Mouse (Mus musculus) liver, embryonic 16.5 days (tissue): ENCODE data around the gene Sap30. TPM values are rescaled to one million over a fixed set of nuclear protein-coding genes. Genes with fewer than 3 reads are reported as not detected.
"Not testable (repeated sequence)": the region's sequence is repeated elsewhere in the genome, so short reads cannot be mapped to it uniquely, and the experiment has no call there.

Experiments used
- ATAC-seq: fragments of 200-750 bp; cut with Nextera tagmentation; 2 replicates; pipeline ENCODE4 v1.8.0; 2017; ENCODE audit warnings: low read depth, mild to moderate bottlenecking, moderate number of reproducible peaks, moderate library complexity
- H3K27ac ChIP-seq: fragments of 300-500 bp; sonication (generic); 2 replicates; pipeline ENCODE4 v1.5.1; 2014; ENCODE audit warnings: mild to moderate bottlenecking, low read length
- H3K27me3 ChIP-seq: fragments of 300-500 bp; sonication (generic); 2 replicates; pipeline ENCODE4 v1.6.1; 2014; ENCODE audit warnings: low read depth, low read length, mixed read lengths; ENCODE audit not compliant: control insufficient read depth, insufficient read depth
- H3K36me3 ChIP-seq: fragments of 300-500 bp; sonication (generic); 2 replicates; pipeline ENCODE4 v1.6.1; 2014; ENCODE audit warnings: mild to moderate bottlenecking; ENCODE audit not compliant: control insufficient read depth, insufficient read depth
- H3K4me1 ChIP-seq: fragments of 300-500 bp; sonication (generic); 2 replicates; pipeline ENCODE4 v1.6.1; 2014; ENCODE audit warnings: low read depth, low read length, mixed read lengths; ENCODE audit not compliant: control insufficient read depth
- H3K4me2 ChIP-seq: fragments of 300-500 bp; sonication (generic); 2 replicates; pipeline ENCODE4 v1.6.1; 2014; ENCODE audit warnings: low read depth, low read length, mixed read lengths
- H3K4me3 ChIP-seq: fragments of 300-500 bp; sonication (generic); 2 replicates; pipeline ENCODE4 v1.5.1; 2014; ENCODE audit warnings: low read depth, mild to moderate bottlenecking, low read length
- H3K9ac ChIP-seq: fragments of 300-500 bp; sonication (generic); 2 replicates; pipeline ENCODE4 v1.6.1; 2014; ENCODE audit warnings: low read depth, low read length
- H3K9me3 ChIP-seq: fragments of 300-500 bp; sonication (generic); replicated peaks from 2 replicates; pipeline ENCODE4 v1.6.1; 2016; ENCODE audit warnings: low read length; ENCODE audit not compliant: control insufficient read depth
- WGBS: fragments of 180-500 bp; shearing (Covaris S2); extraction: QIAGEN DNeasy Blood & Tissue Kit; methylation state at CpG from one replicate; pipeline ENCODE4 v1.1.7; 2014; ENCODE audit not compliant: insufficient replicate concordance; 5-methylcytosine and 5-hydroxymethylcytosine counted together
- polyA plus RNA-seq: library from polyadenylated mRNA; unstranded; fragments of >200 nt; fragmentation: Nextera tagmentation; extraction: Ambion mirVana; gene quantifications from 2 replicates; pipeline ENCODE4 v1.2.1, GENCODE M21; 2015

Gene Sap30
- polyA plus RNA-seq, 1 experiment from 2014 or later = 9.6 TPM

GRCm38 (mm10) chr8:57457942-57458341, 29.7 kb downstream of the Sap30 start:
- Histone ChIP-seq H3K4me3 (no peak overlapping the region), H3K4me1 (no peaks in the 10 kb centered on the region)
- 60% methylated on average over 3 of the region's 3 CpGs for WGBS

GRCm38 (mm10) chr8:57457152-57457551, 30.5 kb downstream of the Sap30 start:
- Histone ChIP-seq H3K36me3 (no peaks in the 10 kb centered on the region), H3K9me3 (no peaks in the 10 kb centered on the region), H3K9ac (no peak overlapping the region), H3K4me3 (no peak overlapping the region), H3K27me3 (no peaks in the 10 kb centered on the region), H3K27ac (no peak overlapping the region), H3K4me2 (no peak overlapping the region), H3K4me1 (no peaks in the 10 kb centered on the region)
- no peak for ATAC-seq
- 75% methylated on average over 6 of the region's 6 CpGs for WGBS

More at GRCm38 (mm10) chr8:57457942-57458341, 29.7 kb downstream of the Sap30 start:
- Histone ChIP-seq H3K9ac (no peak overlapping the region), H3K27ac (no peak overlapping the region), H3K4me2 (no peak overlapping the region), H3K27me3 (no peaks in the 10 kb centered on the region), H3K36me3 (no peaks in the 10 kb centered on the region), H3K9me3 (no peaks in the 10 kb centered on the region)
- no peak for ATAC-seq

- Histone ChIP-seq H3K4me1 (no peaks in the 10 kb centered on the region), H3K27me3 (no peaks in the 10 kb centered on the region), H3K36me3 (no peaks in the 10 kb centered on the region), H3K27ac (no peak within 1 kb of the TSS), H3K4me2 (no peak within 1 kb of the TSS), H3K4me3 (no peak within 1 kb of the TSS), H3K9me3 (no peaks in the 10 kb centered on the region), H3K9ac (no peak within 1 kb of the TSS)
- ATAC-seq = no peak
- WGBS = 62% methylated on average over 3 of the region's 3 CpGs
These were observed 31.9 kb downstream of the Sap30 start, which contains the start of gene Scrg1 for GRCm38 (mm10) chr8:57455765-57456164. Gene Scrg1, plus strand, starts transcription at chr8:57455923.

GRCm38 (mm10) chr8:57453361-57453760, 34.3 kb downstream of the Sap30 start:
- no peaks in the 10 kb centered on the region for H3K27me3 ChIP-seq
- WGBS = 62% methylated on average over 2 of the region's 2 CpGs
- H3K4me1 ChIP-seq = no peaks in the 10 kb centered on the region
- H3K4me3 ChIP-seq = no peak overlapping the region
- no peaks in the 10 kb centered on the region for H3K36me3 ChIP-seq
- no peaks in the 10 kb centered on the region for H3K9me3 ChIP-seq
- H3K4me2 ChIP-seq = no peak overlapping the region
- no peak overlapping the region for H3K9ac ChIP-seq
- ATAC-seq = no peak
- no peak overlapping the region for H3K27ac ChIP-seq

GRCm38 (mm10) chr8:57451896-57452295, 35.8 kb downstream of the Sap30 start:
- Histone ChIP-seq H3K4me3 (no peak overlapping the region), H3K27ac (no peak overlapping the region), H3K36me3 (no peaks in the 10 kb centered on the region), H3K4me1 (no peaks in the 10 kb centered on the region), H3K9me3 (no peaks in the 10 kb centered on the region), H3K4me2 (no peak overlapping the region), H3K9ac (no peak overlapping the region), H3K27me3 (no peaks in the 10 kb centered on the region)
- no peak for ATAC-seq
- WGBS = 78% methylated on average over 4 of the region's 4 CpGs

GRCm38 (mm10) chr8:57450726-57451125, 36.9 kb downstream of the Sap30 start:
- WGBS = 64% methylated on average over 7 of the region's 7 CpGs
- H3K27ac ChIP-seq = no peak overlapping the region
- ATAC-seq = no peak

GRCm38 (mm10) chr8:57445901-57446300, 41.8 kb downstream of the Sap30 start:
- H3K27ac ChIP-seq, H3K36me3 ChIP-seq, ATAC-seq, H3K4me1 ChIP-seq, H3K9me3 ChIP-seq, H3K9ac ChIP-seq, H3K27me3 ChIP-seq, H3K4me2 ChIP-seq, H3K4me3 ChIP-seq: not testable (repeated sequence)
- WGBS = 56% methylated on average over 5 of the region's 5 CpGs

More at GRCm38 (mm10) chr8:57450726-57451125, 36.9 kb downstream of the Sap30 start:
- no peaks in the 10 kb centered on the region for H3K9me3 ChIP-seq
- no peaks in the 10 kb centered on the region for H3K4me1 ChIP-seq
- H3K4me2 ChIP-seq = no peak overlapping the region
- no peak overlapping the region for H3K4me3 ChIP-seq
- no peak overlapping the region for H3K9ac ChIP-seq
- H3K36me3 ChIP-seq = no peaks in the 10 kb centered on the region
- H3K27me3 ChIP-seq = no peaks in the 10 kb centered on the region

GRCm38 (mm10) chr8:57443289-57443688, 44.4 kb downstream of the Sap30 start:
- ATAC-seq = no peak
- H3K27me3 ChIP-seq = no peaks in the 10 kb centered on the region
- WGBS = 41% methylated on average over 4 of the region's 4 CpGs

GRCm38 (mm10) chr8:57441556-57441955, 46.1 kb downstream of the Sap30 start:
- Histone ChIP-seq H3K4me1 (no peaks in the 10 kb centered on the region), H3K27ac (no peak overlapping the region), H3K4me2 (no peak overlapping the region), H3K9me3 (no peaks in the 10 kb centered on the region), H3K27me3 (no peaks in the 10 kb centered on the region), H3K36me3 (no peaks in the 10 kb centered on the region), H3K9ac (no peak overlapping the region), H3K4me3 (no peak overlapping the region)
- no peak for ATAC-seq
- WGBS = 45% methylated on average over 5 of the region's 5 CpGs

More at GRCm38 (mm10) chr8:57443289-57443688, 44.4 kb downstream of the Sap30 start:
- Histone ChIP-seq H3K9me3 (no peaks in the 10 kb centered on the region), H3K36me3 (no peaks in the 10 kb centered on the region), H3K4me3 (no peak overlapping the region), H3K27ac (no peak overlapping the region), H3K4me1 (no peaks in the 10 kb centered on the region), H3K4me2 (no peak overlapping the region), H3K9ac (no peak overlapping the region)
